Mouse (Mus musculus) heart, adult 2 months (tissue): Measurements from ENCODE around the gene Slc4a8. TPM values are rescaled to one million over a fixed set of nuclear protein-coding genes. Genes with fewer than 3 reads are reported as not detected.
A peak's percentile ranks its signal among the peaks of the same experiment; 100 is the strongest.

ENCODE experiments used
- DNase-seq, 2 experiments: peaks; one replicate each; pipeline ENCODE4 v3.0.0; 2021
- H3K27ac ChIP-seq: fragments of 200-600 bp; 2 replicates; pipeline ENCODE4 v1.8.1; 2022
- H3K27me3 ChIP-seq: fragments of 200-500 bp; 2 replicates; pipeline ENCODE4 v1.6.1; 2012; ENCODE audit warnings: mild to moderate bottlenecking, low read length, inconsistent platforms, mixed read lengths; ENCODE audit not compliant: control insufficient read depth, insufficient read depth
- H3K36me3 ChIP-seq: fragments of 200-500 bp; 2 replicates; pipeline ENCODE4 v1.6.1; 2012; ENCODE audit warnings: low read length, inconsistent platforms; ENCODE audit not compliant: control insufficient read depth, insufficient read depth
- H3K4me1 ChIP-seq: fragments of 200-500 bp; 2 replicates; pipeline ENCODE4 v1.6.1; 2011; ENCODE audit warnings: low read length; ENCODE audit not compliant: control insufficient read depth, insufficient read depth
- H3K4me3 ChIP-seq: fragments of 200-600 bp; 2 replicates; pipeline ENCODE4 v1.8.1; 2022
- H3K79me2 ChIP-seq: fragments of 200-500 bp; replicated peaks from 2 replicates; pipeline ENCODE4 v1.6.1; 2012; ENCODE audit warnings: mild to moderate bottlenecking, inconsistent platforms, low read length, moderate library complexity, mixed read lengths; ENCODE audit not compliant: control insufficient read depth, insufficient read depth
- H3K9ac ChIP-seq: fragments of 200-500 bp; 2 replicates; pipeline ENCODE4 v1.6.1; 2012; ENCODE audit warnings: low read depth, mild to moderate bottlenecking, control low read depth, inconsistent platforms, low read length, mixed read lengths
- CTCF ChIP-seq: fragments of 200-600 bp; IDR thresholded peaks from 2 replicates; pipeline ENCODE4 v1.8.1; 2022; ENCODE audit warnings: antibody characterized with exemption, mild to moderate bottlenecking, moderate library complexity
- EP300 ChIP-seq: fragments of 200-500 bp; IDR thresholded peaks from 2 replicates; pipeline ENCODE4 v1.6.1; 2011; ENCODE audit warnings: low read depth, low read length, control low read depth; ENCODE audit not compliant: insufficient read depth
- POLR2A ChIP-seq: fragments of 200-500 bp; IDR thresholded peaks from 2 replicates; pipeline ENCODE4 v1.6.1; 2011; ENCODE audit warnings: mild to moderate bottlenecking, low read depth, low read length, control low read depth; ENCODE audit not compliant: insufficient read depth
- WGBS: fragments of 180-500 bp; shearing (Covaris S2); methylation state at CpG from one replicate; pipeline ENCODE4 v1.1.7; 2018; 5-methylcytosine and 5-hydroxymethylcytosine counted together
- intact Hi-C: fragments of 180-260 bp; cut with DNase I; formaldehyde crosslinking; loops from one replicate; pipeline ENCODE4 v1.15.1; 2025
- polyA plus RNA-seq: library from polyadenylated mRNA; depleted of rRNA; stranded (reverse); fragments of >200 nt; gene quantifications from 2 replicates; pipeline ENCODE4 v1.2.3, GENCODE M21; 2012
- total RNA-seq, 2 experiments: library from RNA; stranded (reverse); gene quantifications; 2 replicates each; pipeline ENCODE4 v1.2.3; 2021

Slc4a8 gene
- total and polyA plus RNA-seq, 3 experiments = 0.96 to 4.1 (median 2.8) TPM

- no peak for TF ChIP-seq POLR2A
- no peaks in the 10 kb centered on the region for H3K4me1 ChIP-seq
- no peaks in the 10 kb centered on the region for H3K36me3 ChIP-seq
- no peaks in the 10 kb centered on the region for H3K79me2 ChIP-seq
- WGBS = 23% methylated on average over 26 of the region's 26 CpGs
- intact Hi-C loops = no loop called here
- H3K9ac ChIP-seq = no peak overlapping the region
- no peak overlapping the region for H3K27ac ChIP-seq
- DNase-seq = no peak
- H3K27me3 ChIP-seq = no peaks in the 10 kb centered on the region; the same call in 1 of the 2 replicates
- no peak overlapping the region for H3K4me3 ChIP-seq
Observed at GRCm38 (mm10) chr15:100825249-100825856, 63.8 kb downstream of the Slc4a8 start.

- Histone ChIP-seq H3K27ac (no peak overlapping the region), H3K36me3 (no peaks in the 10 kb centered on the region), H3K4me1 (no peaks in the 10 kb centered on the region), H3K9ac (no peak overlapping the region), H3K27me3 (no peaks in the 10 kb centered on the region; the same call in 1 of the 2 replicates), H3K4me3 (no peak overlapping the region), H3K79me2 (no peaks in the 10 kb centered on the region)
- intact Hi-C loops = no loop called here
- no peak for TF ChIP-seq EP300
- TF ChIP-seq CTCF = no peak
- no peak for TF ChIP-seq POLR2A
- 82% methylated on average over 8 of the region's 8 CpGs for WGBS
- no peak for DNase-seq
Observed at GRCm38 (mm10) chr15:100826076-100826475, 64.5 kb downstream of the Slc4a8 start.

GRCm38 (mm10) chr15:100829775-100830174, 68.2 kb downstream of the Slc4a8 start:
- Histone ChIP-seq H3K4me3 (no peak overlapping the region), H3K79me2 (no peaks in the 10 kb centered on the region), H3K27me3 (no peaks in the 10 kb centered on the region; the same call in 1 of the 2 replicates), H3K9ac (no peak overlapping the region), H3K27ac (no peak overlapping the region), H3K4me1 (no peaks in the 10 kb centered on the region), H3K36me3 (no peaks in the 10 kb centered on the region)
- TF ChIP-seq POLR2A (no peak), CTCF (no peak), EP300 (no peak)
- intact Hi-C loops = no loop called here
- DNase-seq = no peak
- WGBS = 83% methylated on average over 9 of the region's 9 CpGs

DNA sequence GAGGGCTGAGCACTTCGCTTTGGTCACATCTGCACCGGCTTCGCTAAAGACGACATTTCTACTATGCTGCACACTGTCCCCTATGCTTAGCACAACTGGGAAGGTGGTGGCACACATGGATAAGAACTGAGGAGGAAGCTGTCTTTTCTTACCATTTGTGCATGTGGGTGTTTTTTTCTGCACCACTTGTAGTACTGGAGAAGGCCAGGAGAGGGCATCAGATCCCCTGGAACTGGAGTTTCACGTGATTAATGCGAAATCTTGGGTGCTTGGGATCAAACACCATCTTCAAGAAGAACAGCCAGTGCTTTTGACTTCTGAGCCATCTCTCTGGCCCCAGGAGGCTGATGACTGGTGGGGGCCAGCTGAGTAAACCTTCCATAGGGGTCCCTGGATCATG, 69.1 kb downstream of the Slc4a8 start:
- H3K4me3 ChIP-seq = no peak overlapping the region
- H3K27me3 ChIP-seq = no peaks in the 10 kb centered on the region
- no peak overlapping the region for H3K9ac ChIP-seq
- 59% methylated on average over 6 of the region's 6 CpGs for WGBS
- TF ChIP-seq CTCF = peak; percentile 55
- no peak for TF ChIP-seq POLR2A
- no peaks in the 10 kb centered on the region for H3K79me2 ChIP-seq
- intact Hi-C loops = no loop called here
- H3K4me1 ChIP-seq = no peaks in the 10 kb centered on the region
- no peak overlapping the region for H3K27ac ChIP-seq
- no peak for DNase-seq
- no peaks in the 10 kb centered on the region for H3K36me3 ChIP-seq

DNA sequence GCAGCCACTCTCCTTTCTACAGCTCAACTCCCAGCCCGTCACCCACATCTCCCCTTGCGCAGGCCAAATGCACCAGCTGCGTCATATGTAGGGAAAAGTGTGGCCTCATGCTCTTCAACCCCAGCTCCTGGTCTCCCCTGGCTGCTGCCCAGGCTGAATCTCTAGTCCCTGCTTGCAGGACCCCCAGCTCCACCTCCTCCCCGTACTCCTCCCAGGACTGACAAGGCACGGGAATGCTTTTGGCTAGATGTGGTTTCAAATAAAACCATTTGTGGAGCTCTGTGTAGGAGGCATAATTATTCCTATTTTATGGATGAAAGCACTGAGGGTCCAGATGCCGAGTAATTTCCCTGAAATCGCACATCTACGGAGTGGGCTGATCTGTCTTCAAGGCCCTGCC, 70.6 kb downstream of the Slc4a8 start:
- Histone ChIP-seq H3K9ac (no peak overlapping the region), H3K79me2 (no peaks in the 10 kb centered on the region), H3K27me3 (no peaks in the 10 kb centered on the region), H3K27ac (no peak overlapping the region), H3K4me1 (no peaks in the 10 kb centered on the region), H3K36me3 (no peaks in the 10 kb centered on the region), H3K4me3 (no peak overlapping the region)
- intact Hi-C loops = no loop called here
- TF ChIP-seq CTCF (no peak), EP300 (no peak), POLR2A (no peak)
- WGBS = 91% methylated on average over 8 of the region's 8 CpGs
- DNase-seq = no peak

DNA sequence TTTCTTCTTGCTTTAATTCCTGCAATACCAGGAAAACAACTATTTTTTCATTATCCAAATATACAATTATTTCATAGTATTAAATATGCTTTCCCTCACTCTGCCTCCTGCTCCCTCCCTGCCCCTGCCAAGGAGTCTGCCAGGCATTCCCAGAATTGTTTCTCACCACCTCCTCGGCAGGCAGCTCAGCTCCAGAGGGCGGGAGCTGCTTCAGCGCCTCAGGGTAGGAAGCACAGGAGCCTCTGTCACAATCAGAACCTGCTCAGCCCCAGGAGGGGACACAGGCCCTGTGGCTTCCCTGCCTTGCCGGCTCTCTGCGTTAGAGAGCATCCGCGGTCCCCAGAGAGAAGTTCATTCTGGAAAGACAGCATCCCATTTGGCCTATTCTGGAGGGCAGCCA, 71.2 kb downstream of the Slc4a8 start:
- TF ChIP-seq EP300 (no peak), CTCF (no peak), POLR2A (no peak)
- no peak overlapping the region for H3K27ac ChIP-seq
- no peak overlapping the region for H3K9ac ChIP-seq
- H3K27me3 ChIP-seq = no peaks in the 10 kb centered on the region
- intact Hi-C loops = no loop called here
- H3K36me3 ChIP-seq = no peaks in the 10 kb centered on the region
- no peak overlapping the region for H3K4me3 ChIP-seq
- 27% methylated on average over 7 of the region's 7 CpGs for WGBS
- no peaks in the 10 kb centered on the region for H3K79me2 ChIP-seq
- H3K4me1 ChIP-seq = no peaks in the 10 kb centered on the region
- DNase-seq = no peak

DNA sequence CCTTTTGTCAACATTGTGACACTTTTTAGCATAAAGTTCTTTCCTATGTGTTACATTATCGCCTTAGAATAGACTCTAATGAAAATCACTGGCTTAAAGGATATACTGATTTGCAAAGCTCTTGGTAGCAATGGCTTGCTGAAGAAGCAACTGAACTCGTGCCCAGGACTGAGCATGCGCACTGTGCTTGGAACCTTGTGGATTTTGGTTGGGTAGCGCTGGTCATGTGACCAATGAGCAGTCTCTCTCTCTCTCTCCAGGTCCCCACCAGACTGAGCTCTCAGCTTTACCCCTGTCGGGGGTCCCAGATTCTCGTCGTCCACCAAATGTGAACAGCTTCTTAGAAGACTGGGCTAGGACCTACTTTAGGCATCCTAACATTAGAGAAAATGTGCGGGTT, 75.2 kb downstream of the Slc4a8 start:
- Histone ChIP-seq H3K4me3 (no peak overlapping the region), H3K4me1 (no peaks in the 10 kb centered on the region), H3K36me3 (no peaks in the 10 kb centered on the region), H3K27me3 (no peaks in the 10 kb centered on the region), H3K27ac (no peak overlapping the region), H3K9ac (no peak overlapping the region), H3K79me2 (no peaks in the 10 kb centered on the region)
- intact Hi-C loops = loop anchor here (5.0 kb wide), 1 partner anchor 79 kb away; no protein-coding TSS in a partner anchor
- TF ChIP-seq CTCF (no peak), POLR2A (no peak), EP300 (no peak)
- DNase-seq = no peak
- WGBS = 76% methylated on average over 8 of the region's 8 CpGs
